Mouse (Mus musculus) frontal cortex, adult 2 months (tissue): ENCODE results near the gene Rac3. TPM values are rescaled to one million over a fixed set of nuclear protein-coding genes. Genes with fewer than 3 reads are reported as not detected.

Source experiments
- DNase-seq, 2 experiments: peaks; one replicate each; pipeline ENCODE4 v3.0.0; 2022; ENCODE audit warnings: low spot score in 1 of 2; ENCODE audit errors: extremely low spot score in 1 of 2
- polyA plus RNA-seq: library from polyadenylated mRNA; depleted of rRNA; stranded (reverse); fragments of >200 nt; gene quantifications from 2 replicates; pipeline ENCODE4 v1.2.3, GENCODE M21; 2012; rRNA removed

Gene Rac3
- polyA plus RNA-seq, 1 experiment: 73.7 TPM

- no peak for DNase-seq
Measured at GRCm38 (mm10) chr11:120768206-120768605, 46.9 kb downstream of the Rac3 start.

GRCm38 (mm10) chr11:120772749-120773148 is 51.5 kb downstream of the Rac3 start:
- DNase-seq: no peak

Other genes with a start within 250 kb of the Rac3 start
- gene Mrpl12, start 236.9 kb upstream of the Rac3 start, polyA plus RNA-seq: 94.2 TPM in 2 replicates
- 30.6 and 35.8 TPM in 2 replicates for gene Slc25a10, start 229.6 kb upstream of the Rac3 start, polyA plus RNA-seq
- gene Gcgr, start 190.8 kb upstream of the Rac3 start, polyA plus RNA-seq: 0.42 and 0.54 TPM in 2 replicates
- gene Mcrip1, start 171.7 kb upstream of the Rac3 start, polyA plus RNA-seq: 153 and 174 TPM in 2 replicates
- gene Ppp1r27, start 170.3 kb upstream of the Rac3 start, polyA plus RNA-seq: not detected in 2 replicates
- 103 and 109 TPM in 2 replicates for gene P4hb, start 148.2 kb upstream of the Rac3 start, polyA plus RNA-seq
- 408 and 428 TPM in 2 replicates for gene Arhgdia, start 139.8 kb upstream of the Rac3 start, polyA plus RNA-seq
- 46.3 and 53.0 TPM in 2 replicates for gene Alyref, start 123.1 kb upstream of the Rac3 start, polyA plus RNA-seq
- gene Anapc11, start 123.0 kb upstream of the Rac3 start, polyA plus RNA-seq: 143 and 170 TPM in 2 replicates
- 0.84 and 1.2 TPM in 2 replicates for gene Npb, start 113.0 kb upstream of the Rac3 start, polyA plus RNA-seq
- 252 and 254 TPM in 2 replicates for gene Pcyt2, start 103.5 kb upstream of the Rac3 start, polyA plus RNA-seq
- 99.4 and 101 TPM in 2 replicates for gene Sirt7, start 96.2 kb upstream of the Rac3 start, polyA plus RNA-seq
- 79.9 and 84.5 TPM in 2 replicates for gene Mafg, start 87.9 kb upstream of the Rac3 start, polyA plus RNA-seq
- 3.2 and 3.7 TPM in 2 replicates for gene Pycr1, start 77.7 kb upstream of the Rac3 start, polyA plus RNA-seq
- 4.7 and 5.6 TPM in 2 replicates for gene Myadml2, start 73.3 kb upstream of the Rac3 start, polyA plus RNA-seq
- gene Notum, start 60.3 kb upstream of the Rac3 start, polyA plus RNA-seq: 8.4 and 8.6 TPM in 2 replicates
- gene Aspscr1, start 48.5 kb upstream of the Rac3 start, polyA plus RNA-seq: 45.1 and 51.8 TPM in 2 replicates
- 34.0 and 37.4 TPM in 2 replicates for gene Cenpx, start 7.7 kb upstream of the Rac3 start, polyA plus RNA-seq
- 111 and 130 TPM in 2 replicates for gene Lrrc45, start 7.5 kb upstream of the Rac3 start, polyA plus RNA-seq
- gene Dcxr, start 5.8 kb downstream of the Rac3 start, polyA plus RNA-seq: 24.2 and 25.6 TPM in 2 replicates
- gene Cbr2, start 10.6 kb downstream of the Rac3 start, polyA plus RNA-seq: 5.0 and 17.1 TPM in 2 replicates
- gene Hmga1b, start 41.3 kb downstream of the Rac3 start, polyA plus RNA-seq: 1.3 and 2.2 TPM in 2 replicates
- gene Rfng, start 62.7 kb downstream of the Rac3 start, polyA plus RNA-seq: 88.6 and 97.4 TPM in 2 replicates
- 222 and 229 TPM in 2 replicates for gene Gps1, start 62.8 kb downstream of the Rac3 start, polyA plus RNA-seq
- 45.1 and 45.7 TPM in 2 replicates for gene Dus1l, start 74.9 kb downstream of the Rac3 start, polyA plus RNA-seq
- 271 and 272 TPM in 2 replicates for gene Fasn, start 103.1 kb downstream of the Rac3 start, polyA plus RNA-seq
- 11.3 and 12.8 TPM in 2 replicates for gene Ccdc57, start 211.4 kb downstream of the Rac3 start, polyA plus RNA-seq
- gene Slc16a3, start 227.0 kb downstream of the Rac3 start, polyA plus RNA-seq: 3.2 and 3.9 TPM in 2 replicates